Mouse (Mus musculus): ENCODE data around the gene Elovl6. TPM values are rescaled to one million over a fixed set of nuclear protein-coding genes. Genes with fewer than 3 reads are reported as not detected.

The Elovl6 gene
- polyA plus RNA-seq, 1 experiment from 2014 or later = 39.9 TPM

- H3K4me1 ChIP-seq = peaks cover 3% of the 10 kb centered on the region; the same call in 1 of the 2 replicates
- no peak for ATAC-seq (ENCODE audit: insufficient number of reproducible peaks, insufficient read depth, low FRiP score, low TSS enrichment, low read depth)
- H3K4me3 ChIP-seq = no peak overlapping the region
- H3K9ac ChIP-seq = no peak overlapping the region
- H3K4me2 ChIP-seq = no peak overlapping the region
- 87% methylated on average over 10 of the region's 10 CpGs for WGBS
- H3K36me3 ChIP-seq = no peaks in the 10 kb centered on the region
- no peaks in the 10 kb centered on the region for H3K9me3 ChIP-seq
- H3K27me3 ChIP-seq = no peaks in the 10 kb centered on the region
- H3K27ac ChIP-seq = no peak overlapping the region
Observed at GRCm38 (mm10) chr3:129683060-129683679, 151.0 kb downstream of the Elovl6 start.

DNA sequence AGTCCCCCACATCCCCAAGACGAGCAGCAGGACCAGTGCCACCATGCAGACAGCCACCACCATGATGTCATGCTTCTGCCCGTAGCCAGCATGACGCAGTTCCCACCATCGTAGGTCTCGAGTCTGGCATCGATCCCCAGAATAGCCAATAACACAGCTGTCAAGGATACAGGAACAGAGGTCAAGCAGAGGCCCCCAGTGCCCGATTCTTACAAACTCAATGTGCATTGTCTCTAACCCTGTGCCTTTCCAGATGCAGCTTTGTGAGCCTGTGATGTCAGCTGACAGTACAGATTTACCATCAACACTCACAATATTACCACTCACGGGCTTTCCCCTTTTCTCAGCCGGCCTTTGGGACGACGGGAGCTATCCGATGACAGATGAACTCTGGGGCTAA lies 154.0 kb downstream of the Elovl6 start:
- 80% methylated on average over 12 of the region's 12 CpGs for WGBS
- no peaks in the 10 kb centered on the region for H3K4me1 ChIP-seq

DNA sequence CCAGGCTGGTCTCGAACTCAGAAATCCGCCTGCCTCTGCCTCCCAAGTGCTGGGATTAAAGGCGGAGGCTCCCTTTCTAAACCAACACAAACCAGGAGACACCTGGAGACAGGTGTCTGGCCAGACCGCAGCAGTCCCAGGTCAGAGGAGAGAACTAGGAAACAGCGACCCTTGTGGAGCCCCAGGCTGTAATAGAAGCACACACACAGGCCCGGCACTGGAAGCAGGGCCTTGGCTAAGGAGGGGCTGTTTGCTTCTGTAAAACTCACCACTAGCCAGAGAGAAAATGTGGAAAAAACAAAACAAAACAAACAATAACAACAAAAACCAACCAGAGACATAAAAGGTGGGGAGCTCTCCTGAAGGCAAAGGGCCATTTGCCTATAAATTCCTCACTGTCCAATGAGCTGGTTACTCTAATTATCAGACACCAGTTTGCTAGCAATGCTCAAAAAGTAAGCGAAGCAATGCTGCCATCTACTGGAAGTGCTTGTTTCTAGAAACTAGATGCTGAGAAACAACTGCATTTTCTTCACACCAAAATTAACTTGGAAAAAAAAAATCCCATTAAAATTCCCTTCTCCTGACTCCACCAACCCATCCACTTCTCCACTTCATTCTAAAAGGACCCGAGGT lies 154.7 kb downstream of the Elovl6 start:
- Histone ChIP-seq H3K27me3 (no peaks in the 10 kb centered on the region), H3K36me3 (no peaks in the 10 kb centered on the region), H3K9ac (no peak overlapping the region), H3K9me3 (no peaks in the 10 kb centered on the region), H3K4me1 (no peaks in the 10 kb centered on the region), H3K4me2 (0 out of 2 replicates have a peak overlapping the region, but pooled peaks have one; percentile 7), H3K4me3 (no peak overlapping the region), H3K27ac (no peak overlapping the region)
- WGBS = 46% methylated on average over 8 of the region's 8 CpGs
- no peak for ATAC-seq (ENCODE audit: insufficient number of reproducible peaks, insufficient read depth, low FRiP score, low TSS enrichment, low read depth)

More for the DNA sequence above, 154.0 kb downstream of the Elovl6 start:
- H3K9ac ChIP-seq = no peak overlapping the region
- no peak overlapping the region for H3K27ac ChIP-seq
- H3K9me3 ChIP-seq = no peaks in the 10 kb centered on the region
- H3K27me3 ChIP-seq = no peaks in the 10 kb centered on the region
- no peaks in the 10 kb centered on the region for H3K36me3 ChIP-seq
- no peak for ATAC-seq (ENCODE audit: insufficient number of reproducible peaks, insufficient read depth, low FRiP score, low TSS enrichment, low read depth)
- no peak overlapping the region for H3K4me2 ChIP-seq
- H3K4me3 ChIP-seq = no peak overlapping the region

DNA sequence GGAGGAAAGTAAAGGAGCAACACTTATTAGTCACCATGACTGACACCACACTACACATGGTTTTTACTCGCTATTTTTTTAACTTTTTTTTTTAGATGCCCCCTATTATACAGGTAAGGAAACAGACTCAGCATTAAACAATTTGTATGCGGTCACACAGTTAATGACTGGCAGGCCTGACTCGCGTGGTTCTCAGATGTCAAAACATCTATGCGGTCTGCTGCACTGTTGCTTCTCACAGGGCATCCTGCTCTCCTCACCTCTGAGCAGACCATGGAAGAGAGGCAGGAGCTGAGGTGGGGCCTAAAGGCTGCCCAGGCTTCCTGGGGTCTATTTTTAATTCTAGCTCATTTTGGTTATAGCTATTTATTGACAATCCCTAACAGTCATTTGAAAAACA lies 155.3 kb downstream of the Elovl6 start:
- no peak for ATAC-seq (ENCODE audit: insufficient number of reproducible peaks, insufficient read depth, low FRiP score, low TSS enrichment, low read depth)
- no peak overlapping the region for H3K4me3 ChIP-seq
- H3K4me1 ChIP-seq = no peaks in the 10 kb centered on the region
- H3K4me2 ChIP-seq = 0 out of 2 replicates have a peak overlapping the region, but pooled peaks have one; percentile 7
- no peak overlapping the region for H3K9ac ChIP-seq
- no peaks in the 10 kb centered on the region for H3K27me3 ChIP-seq
- WGBS = 43% methylated on average over 5 of the region's 5 CpGs
- no peaks in the 10 kb centered on the region for H3K9me3 ChIP-seq
- no peak overlapping the region for H3K27ac ChIP-seq
- H3K36me3 ChIP-seq = no peaks in the 10 kb centered on the region

Small RNA genes lying within 50 kb of the gene (microRNA-seq; reads per million reads assigned to microRNA genes)
- not detected for gene Gm24515

Other genes with a start within 250 kb of the Elovl6 start
- 5.3 and 10.2 TPM in 2 replicates for gene Enpep, start 199.6 kb upstream of the Elovl6 start, polyA plus RNA-seq (2015; fragmentation: Nextera tagmentation; extraction: Ambion mirVana)
- gene Egf, start 223.0 kb downstream of the Elovl6 start, polyA plus RNA-seq (2015; fragmentation: Nextera tagmentation; extraction: Ambion mirVana) = 1.3 and 1.6 TPM in 2 replicates

Data from embryonic facial prominence, embryonic 13.5 days (tissue).